Mouse (Mus musculus) liver (tissue): Measurements from ENCODE around the gene Sertad1.
A peak's percentile ranks its signal among the peaks of the same experiment; 100 is the strongest.

Experiments used
- DNase-seq: peaks from one replicate; pipeline ENCODE4 v3.0.0-alpha.2; 2020; ENCODE audit warnings: mixed read lengths

The Sertad1 gene

GRCm38 (mm10) chr7:27506765-27507370 lies 20.2 kb downstream of the Sertad1 start:
- DNase-seq = peak; percentile 31

- peak; percentile 100 for DNase-seq
Measured at GRCm38 (mm10) chr7:27507711-27508647, 21.3 kb downstream of the Sertad1 start.

GRCm38 (mm10) chr7:27508648-27509005 lies 21.9 kb downstream of the Sertad1 start:
- DNase-seq = peak; percentile 85

- no peak for DNase-seq
Measured at GRCm38 (mm10) chr7:27510809-27511208, 24.1 kb downstream of the Sertad1 start.

- DNase-seq = no peak
Measured at GRCm38 (mm10) chr7:27514961-27515360, 28.3 kb downstream of the Sertad1 start.

- no peak for DNase-seq
Measured at GRCm38 (mm10) chr7:27518314-27518713, 31.6 kb downstream of the Sertad1 start.

GRCm38 (mm10) chr7:27520104-27520503 lies 33.4 kb downstream of the Sertad1 start:
- no peak for DNase-seq

- no peak for DNase-seq
Measured at GRCm38 (mm10) chr7:27520599-27520998, 33.9 kb downstream of the Sertad1 start.

- DNase-seq = no peak
Measured at GRCm38 (mm10) chr7:27522967-27523366, 36.3 kb downstream of the Sertad1 start, which contains the start of gene Hipk4. Gene Hipk4, plus strand, starts transcription at chr7:27523267.

- DNase-seq = no peak
Measured at GRCm38 (mm10) chr7:27523805-27524204, 37.1 kb downstream of the Sertad1 start.

- peak; percentile 92 for DNase-seq
Measured at GRCm38 (mm10) chr7:27526039-27526827, 39.5 kb downstream of the Sertad1 start.

- DNase-seq = no peak
Measured at GRCm38 (mm10) chr7:27529070-27529469, 42.4 kb downstream of the Sertad1 start.

GRCm38 (mm10) chr7:27530937-27531336 lies 44.2 kb downstream of the Sertad1 start:
- peak; percentile 5 for DNase-seq

- DNase-seq = no peak
Measured at GRCm38 (mm10) chr7:27531707-27532106, 45.0 kb downstream of the Sertad1 start.

GRCm38 (mm10) chr7:27532480-27533050 lies 45.9 kb downstream of the Sertad1 start:
- no peak for DNase-seq

GRCm38 (mm10) chr7:27535386-27535785 lies 48.7 kb downstream of the Sertad1 start:
- peak; percentile 93 for DNase-seq

GRCm38 (mm10) chr7:27536618-27537017 lies 49.9 kb downstream of the Sertad1 start:
- DNase-seq = no peak

GRCm38 (mm10) chr7:27537998-27538397 lies 51.3 kb downstream of the Sertad1 start:
- DNase-seq = no peak

- peak; percentile 71 for DNase-seq
Measured at GRCm38 (mm10) chr7:27538797-27539196, 52.1 kb downstream of the Sertad1 start.
